Mouse (Mus musculus) kidney, postnatal 36 days (tissue): ENCODE data around the gene Wdr46.
"Not testable (repeated sequence)": the region's sequence is repeated elsewhere in the genome, so short reads cannot be mapped to it uniquely, and the experiment has no call there.

Source experiments
- DNase-seq, 2 experiments: peaks; one replicate each; pipeline ENCODE4 v3.0.0; 2021 to 2022; ENCODE audit warnings: mixed read lengths in 2 of 2

Gene Wdr46

DNA sequence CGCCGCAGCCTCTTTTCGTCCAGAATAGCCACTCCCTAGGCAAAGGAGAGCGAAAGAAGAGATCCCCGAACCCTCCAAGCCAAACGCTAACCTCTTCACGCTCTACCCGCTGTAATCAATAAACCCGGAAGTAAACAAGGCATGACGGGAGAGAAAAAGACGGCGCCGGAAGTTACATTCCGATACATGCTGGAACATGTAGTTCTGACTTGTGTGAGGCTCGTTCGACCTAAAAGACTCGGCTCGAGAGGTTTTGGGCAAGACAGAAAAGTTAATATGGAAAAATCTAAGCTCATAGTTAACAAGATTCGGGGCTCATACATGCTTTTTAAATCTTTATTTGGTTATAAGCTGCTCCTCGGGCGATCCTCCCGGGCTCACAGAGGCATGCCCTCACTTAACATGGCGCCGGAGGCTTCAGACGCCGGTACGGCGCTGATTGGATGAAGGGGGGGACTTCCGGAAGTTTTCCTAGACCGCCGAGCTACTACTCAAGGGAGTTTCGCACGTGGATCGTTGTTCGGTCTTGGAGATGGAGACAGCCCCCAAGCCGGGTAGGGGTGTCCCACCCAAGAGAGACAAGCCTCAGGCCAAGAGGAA, at the start of gene Wdr46, which contains the start of gene Pfdn6:
Gene Wdr46, plus strand, starts transcription at position 455 of the 600 bp plus-strand sequence.
Gene Pfdn6, minus strand, starts transcription at position 138 of the 600 bp plus-strand sequence.
- peak; percentile 93 to 95 for DNase-seq

GRCm38 (mm10) chr17:33891357-33891756, 49.1 kb upstream of the Wdr46 start:
- DNase-seq = no peak

DNA sequence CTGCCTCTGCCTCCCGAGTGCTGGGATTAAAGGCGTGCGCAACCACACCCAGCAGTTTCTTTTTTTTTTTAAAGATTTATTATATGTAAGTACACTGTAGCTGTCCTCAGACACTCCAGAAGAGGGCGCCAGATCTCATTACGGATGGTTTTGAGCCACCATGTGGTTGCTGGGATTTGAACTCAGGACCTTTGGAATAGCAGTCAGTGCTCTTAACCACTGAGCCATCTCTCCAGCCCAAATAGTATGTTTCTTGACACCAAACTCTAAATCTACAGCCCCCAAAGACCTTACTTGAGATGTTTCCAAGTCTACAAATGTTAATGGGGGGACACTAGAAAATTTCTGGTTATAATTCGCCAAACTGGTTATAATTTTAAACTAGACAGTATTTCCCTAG, 48.6 kb upstream of the Wdr46 start:
- DNase-seq = not testable (repeated sequence)

- no peak for DNase-seq
Measured at GRCm38 (mm10) chr17:33892429-33892828, 48.0 kb upstream of the Wdr46 start.

DNA sequence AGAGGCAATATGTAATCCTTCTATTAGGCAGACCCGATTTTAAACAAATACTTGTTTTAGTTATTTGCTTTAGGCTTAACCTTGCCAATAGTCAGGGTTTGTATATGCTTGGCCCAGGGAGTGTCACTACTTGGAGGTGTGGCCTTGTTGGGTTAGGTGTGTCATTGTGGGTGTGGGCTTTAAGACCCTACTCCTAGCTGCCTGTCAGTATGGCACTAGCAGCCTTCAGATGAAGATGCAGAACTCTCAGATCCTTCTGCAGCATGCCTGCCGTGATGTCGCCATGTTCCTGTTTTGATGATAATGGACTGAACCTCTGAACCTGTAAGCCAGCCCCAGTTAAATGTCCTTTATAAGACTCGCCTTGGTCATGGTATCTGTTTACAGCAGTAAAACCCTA, 47.4 kb upstream of the Wdr46 start:
- DNase-seq = not testable (repeated sequence)

GRCm38 (mm10) chr17:33897114-33897794, 43.2 kb upstream of the Wdr46 start:
- peak in 1 of 2 experiments; percentile 76 for DNase-seq

DNA sequence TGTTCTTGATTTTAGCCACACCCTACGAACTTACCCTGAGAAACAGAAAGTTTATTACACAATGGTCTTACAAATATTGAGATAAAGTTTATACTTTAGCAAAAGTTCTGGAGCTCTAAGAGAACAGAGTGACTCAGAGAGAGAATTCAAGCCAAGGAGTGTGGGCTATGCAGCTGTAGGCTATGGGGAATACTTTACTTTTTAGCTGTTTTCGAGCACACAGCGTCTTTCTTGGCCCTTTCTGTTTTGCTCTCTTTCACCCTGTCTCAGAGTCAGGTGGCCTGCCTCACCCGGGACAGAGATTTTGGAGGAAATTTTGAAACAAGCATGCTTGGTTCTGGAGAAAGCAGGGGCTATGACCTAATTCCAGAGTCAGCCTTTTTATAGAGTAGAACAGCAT, 42.3 kb upstream of the Wdr46 start:
- not testable (repeated sequence) for DNase-seq

GRCm38 (mm10) chr17:33899642-33900041, 40.8 kb upstream of the Wdr46 start:
- no peak for DNase-seq

DNA sequence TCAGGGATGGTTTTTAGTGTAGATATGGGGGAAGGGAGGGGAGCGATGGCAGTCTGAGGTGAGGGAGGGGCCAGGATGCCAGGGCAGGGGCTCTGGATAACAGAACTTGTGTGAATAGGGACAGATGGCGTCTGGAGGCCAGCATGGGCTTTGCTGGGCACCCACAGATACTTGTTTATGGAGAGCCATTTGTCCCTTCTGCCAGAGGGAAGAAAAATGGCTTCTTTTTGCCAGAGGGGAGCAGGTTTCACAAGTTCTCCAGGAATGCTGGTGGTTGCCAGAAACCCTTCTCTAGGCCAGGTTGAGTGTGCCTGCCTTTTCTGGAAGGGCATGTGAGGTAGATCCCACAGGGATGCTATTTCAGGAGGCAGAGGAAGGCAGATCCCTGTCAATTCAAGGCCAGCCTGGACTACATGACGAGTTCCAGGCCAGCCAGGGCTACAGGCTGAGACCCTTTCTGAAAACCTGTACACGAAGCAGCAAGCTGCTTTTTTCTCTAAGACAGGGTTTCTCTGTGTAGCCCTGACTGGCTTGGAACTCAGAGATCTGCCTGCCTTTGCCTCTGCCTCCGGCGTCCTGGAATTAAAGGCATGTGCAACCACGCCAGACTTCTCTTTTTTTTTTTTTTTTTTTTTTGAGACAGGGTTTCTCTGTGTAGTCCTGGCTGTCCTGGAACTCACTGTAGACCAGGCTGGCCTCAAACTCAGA, 40.0 kb upstream of the Wdr46 start:
- no peak for DNase-seq

DNA sequence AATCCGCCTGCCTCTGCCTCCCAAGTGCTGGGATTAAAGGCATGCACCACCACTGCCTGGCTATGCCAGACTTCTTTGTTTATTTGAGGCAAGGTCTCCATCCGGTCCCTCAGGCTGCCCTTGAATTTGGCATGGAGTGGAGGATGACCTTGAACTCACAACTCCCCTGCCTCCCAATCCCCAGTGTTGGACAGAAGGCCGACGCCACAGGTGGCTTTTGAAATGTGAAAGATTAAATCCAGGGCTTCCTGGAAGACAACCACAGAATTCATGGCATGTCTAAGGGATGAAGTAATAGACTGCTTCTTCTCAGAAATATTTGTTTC, 39.5 kb upstream of the Wdr46 start:
- no peak for DNase-seq

DNA sequence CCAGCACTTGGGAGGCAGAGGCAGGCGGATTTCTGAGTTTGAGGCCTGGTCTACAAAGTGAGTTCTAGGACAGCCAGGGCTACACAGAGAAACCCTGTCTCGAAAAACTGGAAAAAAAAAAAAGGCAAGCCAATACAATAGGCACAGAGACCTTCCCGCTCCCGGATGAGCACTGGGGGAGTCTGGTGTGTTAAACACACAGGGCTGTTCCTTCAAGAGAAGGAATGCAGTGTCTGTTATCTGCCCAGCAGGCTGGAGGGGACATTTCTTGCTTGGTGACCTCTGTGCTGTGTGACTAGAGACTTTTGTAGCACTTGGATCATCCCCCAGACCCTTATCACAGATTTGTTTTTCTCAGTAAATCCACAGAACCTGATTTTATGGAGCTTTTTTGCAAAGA, 38.8 kb upstream of the Wdr46 start:
- no peak for DNase-seq

- DNase-seq = no peak
Measured at GRCm38 (mm10) chr17:33902079-33902478, 38.4 kb upstream of the Wdr46 start.

- DNase-seq = no peak
Measured at GRCm38 (mm10) chr17:33902491-33902890, 38.0 kb upstream of the Wdr46 start.

GRCm38 (mm10) chr17:33903911-33904651, 36.4 kb upstream of the Wdr46 start:
- DNase-seq = not testable (repeated sequence)

DNA sequence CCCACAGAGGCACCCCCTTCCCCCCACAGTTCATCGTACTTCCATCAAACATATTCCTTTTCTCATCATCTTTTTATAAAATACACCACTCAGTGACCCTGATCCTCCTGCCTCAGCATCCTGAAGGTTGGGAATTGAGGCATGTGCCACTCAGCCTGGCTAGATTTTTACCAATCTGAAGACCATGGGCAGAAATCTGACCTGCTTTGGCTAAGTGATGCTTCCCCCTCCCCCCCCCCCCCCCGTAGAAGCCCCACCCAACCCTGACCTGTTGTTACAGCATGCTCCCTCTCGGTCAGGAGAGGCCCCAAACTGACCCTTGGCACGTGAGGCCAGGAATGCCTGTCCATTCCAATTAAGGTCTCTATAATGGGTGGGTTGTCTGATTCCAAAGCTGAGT, 35.6 kb upstream of the Wdr46 start, which contains the start of gene Platr17:
Gene Platr17, plus strand, starts transcription at position 301 of the 400 bp plus-strand sequence.
- DNase-seq = not testable (repeated sequence)

DNA sequence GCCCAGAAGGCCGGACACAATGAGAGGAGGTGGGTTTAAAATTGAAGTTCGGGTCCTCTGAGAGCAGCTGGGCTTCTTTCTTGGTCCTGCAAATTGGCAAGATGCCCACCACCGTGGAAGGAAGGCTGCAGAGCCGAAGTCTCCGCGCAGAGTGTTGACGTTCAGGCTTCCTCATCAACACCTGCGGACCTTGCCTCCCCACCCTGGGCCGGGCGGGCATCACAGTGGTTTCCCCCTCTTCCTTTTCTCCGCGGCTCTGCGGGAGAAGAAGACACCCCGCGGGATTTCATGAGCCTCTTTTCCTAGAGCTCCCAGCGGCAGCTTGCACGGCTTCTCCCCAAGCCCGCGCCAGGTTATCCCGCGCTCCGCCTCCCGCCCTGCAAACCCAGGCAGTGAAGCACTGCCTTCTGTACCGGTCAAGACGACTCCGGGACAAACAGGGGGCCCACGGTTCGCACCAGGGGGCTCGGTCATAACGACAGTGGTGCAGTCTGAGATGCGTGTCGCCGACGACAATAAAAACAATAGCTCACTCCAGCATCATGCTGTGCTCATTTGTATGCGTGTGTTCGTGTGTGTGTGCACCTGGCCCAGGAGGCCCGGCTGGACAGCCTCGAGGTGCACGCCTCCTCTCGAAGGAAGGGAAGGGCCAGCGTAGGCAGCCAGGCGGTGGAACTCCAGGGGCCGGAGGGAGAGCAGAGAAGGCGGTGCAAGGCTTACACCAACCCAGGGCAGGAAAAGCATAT, 32.0 kb upstream of the Wdr46 start:
- DNase-seq = peak; percentile 34 to 72

DNA sequence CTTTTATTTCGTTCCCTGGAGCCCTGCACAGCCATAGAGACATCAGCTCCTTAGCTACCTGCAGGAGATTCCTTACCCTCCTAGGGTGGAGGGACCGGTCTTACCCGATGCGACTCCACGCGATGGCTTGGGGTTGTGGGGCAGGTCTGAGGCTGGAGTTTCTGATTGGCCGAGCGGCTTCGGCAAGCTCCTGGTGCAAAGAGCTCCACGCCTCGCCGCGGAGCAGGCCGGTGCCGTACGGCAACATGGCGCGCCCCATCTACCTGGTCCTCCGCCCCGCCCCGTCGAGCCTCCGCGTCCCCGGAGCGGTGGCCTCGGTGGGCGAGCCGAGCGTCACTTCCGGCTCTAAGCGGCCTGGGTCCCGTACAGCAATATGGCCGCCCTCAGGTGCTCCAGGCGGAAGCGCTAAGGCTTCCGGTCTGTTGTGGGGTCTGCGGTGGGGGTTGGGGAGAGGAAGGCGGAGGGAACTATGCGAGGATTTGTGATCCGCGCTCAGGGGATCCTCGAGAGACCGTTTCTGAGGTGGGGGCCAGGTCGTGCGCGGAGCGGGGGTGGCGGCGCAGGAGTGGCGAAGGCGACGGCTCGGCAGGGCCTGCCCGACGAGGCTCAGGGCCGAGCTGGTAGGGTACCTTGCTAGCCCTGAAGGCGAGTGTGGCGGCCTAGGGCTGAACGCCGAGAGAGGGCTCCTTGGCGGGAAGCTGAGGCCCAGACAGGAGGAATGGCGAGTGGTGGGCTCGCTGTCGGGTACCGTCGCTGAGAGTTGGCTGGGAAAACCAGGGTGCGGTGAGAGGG, 31.2 kb upstream of the Wdr46 start, which contains the start of gene Daxx:
Gene Daxx, plus strand, starts transcription at position 338 of the 792 bp plus-strand sequence.
- peak; percentile 99 to 100 for DNase-seq

- peak; percentile 60 to 74 for DNase-seq
Measured at GRCm38 (mm10) chr17:33909869-33910250, 30.6 kb upstream of the Wdr46 start.

DNA sequence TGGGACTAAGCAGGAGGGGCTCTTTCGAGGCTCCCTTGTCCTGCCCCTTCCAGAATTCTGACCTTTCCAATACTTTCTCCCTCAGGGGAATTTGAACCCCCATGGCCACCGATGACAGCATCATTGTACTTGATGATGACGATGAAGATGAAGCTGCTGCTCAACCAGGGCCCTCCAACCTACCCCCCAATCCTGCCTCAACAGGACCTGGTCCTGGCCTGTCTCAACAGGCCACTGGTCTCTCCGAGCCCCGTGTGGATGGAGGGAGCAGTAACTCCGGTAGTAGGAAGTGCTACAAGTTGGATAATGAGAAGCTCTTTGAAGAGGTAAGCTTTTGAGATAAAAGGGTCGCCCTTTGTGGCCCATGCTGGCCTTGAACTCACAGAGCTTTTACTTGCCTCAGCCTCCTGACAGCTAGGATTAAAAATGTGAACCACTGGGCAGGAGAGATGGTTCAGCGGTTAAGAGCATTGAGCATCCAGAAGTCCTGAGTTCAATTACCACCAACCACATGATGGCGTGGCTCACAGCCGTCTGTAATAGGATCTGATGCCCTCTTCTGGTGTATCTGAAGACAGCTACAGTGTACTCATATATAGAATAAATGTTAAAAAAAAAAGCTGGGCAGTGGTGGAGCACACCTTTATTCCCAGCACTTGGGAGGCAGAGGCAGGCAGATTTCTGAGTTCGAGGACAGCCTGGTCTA, 30.0 kb upstream of the Wdr46 start:
- no peak for DNase-seq

DNA sequence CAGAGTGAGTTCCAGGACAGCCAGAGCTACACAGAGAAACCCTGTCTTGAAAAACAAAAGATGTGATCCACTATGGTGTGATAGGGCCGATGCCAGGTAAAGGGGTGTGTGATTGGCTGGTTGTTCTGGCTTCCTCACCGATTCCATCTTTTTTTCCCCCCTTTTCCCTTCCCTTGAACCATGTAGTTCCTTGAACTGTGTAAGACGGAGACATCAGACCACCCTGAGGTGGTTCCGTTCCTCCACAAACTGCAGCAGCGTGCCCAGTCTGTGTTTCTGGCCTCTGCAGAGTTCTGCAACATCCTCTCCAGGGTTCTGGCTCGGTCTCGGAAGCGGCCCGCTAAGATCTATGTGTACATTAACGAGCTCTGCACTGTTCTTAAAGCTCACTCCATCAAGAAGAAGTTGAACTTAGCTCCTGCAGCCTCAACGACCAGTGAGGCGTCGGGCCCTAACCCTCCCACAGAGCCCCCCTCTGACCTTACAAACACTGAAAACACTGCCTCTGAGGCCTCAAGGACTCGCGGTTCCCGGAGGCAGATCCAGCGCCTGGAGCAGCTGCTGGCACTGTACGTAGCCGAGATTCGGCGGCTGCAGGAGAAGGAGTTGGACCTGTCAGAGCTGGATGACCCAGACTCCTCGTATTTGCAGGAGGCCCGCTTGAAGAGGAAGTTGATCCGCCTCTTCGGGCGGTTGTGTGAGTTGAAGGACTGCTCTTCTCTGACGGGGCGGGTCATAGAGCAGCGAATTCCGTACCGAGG, 29.2 kb upstream of the Wdr46 start:
- DNase-seq = no peak
